Mouse (Mus musculus) intestine, postnatal 0 days (tissue): ENCODE measurements around the gene P2rx4. TPM values are rescaled to one million over a fixed set of nuclear protein-coding genes. Genes with fewer than 3 reads are reported as not detected.
"Not testable (repeated sequence)": the region's sequence is repeated elsewhere in the genome, so short reads cannot be mapped to it uniquely, and the experiment has no call there.

ENCODE experiments used
- ATAC-seq: fragments of 200-750 bp; cut with Nextera tagmentation; 2 replicates; pipeline ENCODE4 v1.8.0; 2017; ENCODE audit warnings: mild to moderate bottlenecking, moderate TSS enrichment, moderate library complexity
- H3K27ac ChIP-seq: fragments of 300-500 bp; sonication (generic); 2 replicates; pipeline ENCODE4 v1.5.1; 2014; ENCODE audit warnings: mild to moderate bottlenecking, low read depth, low read length, moderate library complexity
- H3K27me3 ChIP-seq: fragments of 300-500 bp; sonication (generic); replicated peaks from 2 replicates; pipeline ENCODE4 v1.6.1; 2014; ENCODE audit warnings: low read length, mixed read lengths; ENCODE audit not compliant: control insufficient read depth, insufficient read depth
- H3K36me3 ChIP-seq: fragments of 300-500 bp; sonication (generic); 2 replicates; pipeline ENCODE4 v1.6.1; 2014; ENCODE audit warnings: mild to moderate bottlenecking, moderate library complexity; ENCODE audit not compliant: control insufficient read depth, insufficient read depth
- H3K4me1 ChIP-seq: fragments of 300-500 bp; sonication (generic); replicated peaks from 2 replicates; pipeline ENCODE4 v1.6.1; 2014; ENCODE audit warnings: antibody characterized with exemption, low read length, mixed read lengths; ENCODE audit not compliant: control insufficient read depth, insufficient read depth
- H3K4me2 ChIP-seq: fragments of 300-500 bp; sonication (generic); replicated peaks from 2 replicates; pipeline ENCODE4 v1.6.1; 2014; ENCODE audit warnings: low read depth, mild to moderate bottlenecking, moderate library complexity
- H3K4me3 ChIP-seq: fragments of 300-500 bp; sonication (generic); 2 replicates; pipeline ENCODE4 v1.5.1; 2014; ENCODE audit warnings: low read depth, low read length
- H3K9ac ChIP-seq: fragments of 300-500 bp; sonication (generic); 2 replicates; pipeline ENCODE4 v1.6.1; 2014; ENCODE audit warnings: mild to moderate bottlenecking, low read depth, low read length
- H3K9me3 ChIP-seq: fragments of 300-500 bp; sonication (generic); 2 replicates; pipeline ENCODE4 v1.6.1; 2016; ENCODE audit warnings: mixed run types; ENCODE audit not compliant: control insufficient read depth
- CTCF ChIP-seq: sonication (generic); IDR thresholded peaks from 2 replicates; pipeline ENCODE4 v1.5.1; 2016; ENCODE audit warnings: low read depth, mild to moderate bottlenecking, control low read depth, antibody characterized with exemption, moderate library complexity
- WGBS: fragments of 180-500 bp; shearing (Covaris S2); extraction: QIAGEN DNeasy Blood & Tissue Kit; methylation state at CpG from one replicate; pipeline ENCODE4 v1.1.7; 2014; 5-methylcytosine and 5-hydroxymethylcytosine counted together
- polyA plus RNA-seq: library from polyadenylated mRNA; unstranded; fragments of >200 nt; fragmentation: Nextera tagmentation; extraction: Ambion mirVana; gene quantifications from 2 replicates; pipeline ENCODE4 v1.2.1, GENCODE M21; 2015

The P2rx4 gene
- polyA plus RNA-seq = 90.3 and 104 TPM in 2 replicates

- Histone ChIP-seq H3K4me2 (peak within 1 kb of the TSS; percentile 83), H3K27me3 (no peaks in the 10 kb centered on the region), H3K4me3 (peak within 1 kb of the TSS; percentile 52), H3K9me3 (no peaks in the 10 kb centered on the region), H3K9ac (peak within 1 kb of the TSS; percentile 66), H3K4me1 (peaks cover 4% of the 10 kb centered on the region; the same call in 1 of the 2 replicates), H3K27ac (peak within 1 kb of the TSS; percentile 83), H3K36me3 (no peaks in the 10 kb centered on the region)
- ATAC-seq = peak; percentile 83
- peak; percentile 48 for TF ChIP-seq CTCF
- WGBS = 1% methylated on average over 66 of the region's 66 CpGs
Observed at GRCm38 (mm10) chr5:122707276-122708181, at the start of gene P2rx4. P2rx4 (plus strand) TSS chr5:122707544.

GRCm38 (mm10) chr5:122662501-122662900 lies 44.8 kb upstream of the P2rx4 start:
- Histone ChIP-seq H3K27ac (no peak overlapping the region), H3K9ac (no peak overlapping the region), H3K9me3 (no peaks in the 10 kb centered on the region), H3K27me3 (no peaks in the 10 kb centered on the region), H3K4me2 (no peak overlapping the region), H3K4me3 (no peak overlapping the region), H3K4me1 (no peaks in the 10 kb centered on the region), H3K36me3 (no peaks in the 10 kb centered on the region; the same call in 1 of the 2 replicates)
- 66% methylated on average over 6 of the region's 6 CpGs for WGBS
- no peak for TF ChIP-seq CTCF
- peak; percentile 82 for ATAC-seq

DNA sequence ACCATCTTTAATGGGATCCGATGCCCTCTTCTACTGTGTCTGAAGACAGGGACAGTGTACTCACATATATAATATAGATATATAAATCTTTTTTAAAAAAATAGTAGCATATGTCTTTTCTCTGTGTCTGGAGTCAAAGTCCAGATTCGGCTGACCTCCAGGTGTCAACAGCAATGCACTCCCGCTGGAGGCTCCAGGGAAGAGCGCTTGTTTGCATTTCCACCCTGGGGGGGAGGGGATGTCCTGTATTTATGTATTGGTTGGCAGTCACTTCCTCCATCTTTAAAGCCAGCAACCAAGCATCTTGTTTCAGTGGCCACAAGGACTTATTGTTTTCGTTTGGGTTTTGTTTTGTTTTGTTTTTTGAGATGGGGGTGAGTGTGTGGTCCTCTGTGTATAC lies 42.3 kb upstream of the P2rx4 start:
- no peak for ATAC-seq
- no peaks in the 10 kb centered on the region for H3K27me3 ChIP-seq
- H3K9me3 ChIP-seq = no peaks in the 10 kb centered on the region
- H3K27ac ChIP-seq = no peak overlapping the region
- H3K36me3 ChIP-seq = no peaks in the 10 kb centered on the region; the same call in 1 of the 2 replicates
- H3K4me3 ChIP-seq = no peak overlapping the region
- WGBS = 49% methylated on average over 5 of the region's 5 CpGs
- H3K9ac ChIP-seq = no peak overlapping the region
- H3K4me1 ChIP-seq = no peaks in the 10 kb centered on the region
- H3K4me2 ChIP-seq = no peak overlapping the region
- TF ChIP-seq CTCF = no peak

DNA sequence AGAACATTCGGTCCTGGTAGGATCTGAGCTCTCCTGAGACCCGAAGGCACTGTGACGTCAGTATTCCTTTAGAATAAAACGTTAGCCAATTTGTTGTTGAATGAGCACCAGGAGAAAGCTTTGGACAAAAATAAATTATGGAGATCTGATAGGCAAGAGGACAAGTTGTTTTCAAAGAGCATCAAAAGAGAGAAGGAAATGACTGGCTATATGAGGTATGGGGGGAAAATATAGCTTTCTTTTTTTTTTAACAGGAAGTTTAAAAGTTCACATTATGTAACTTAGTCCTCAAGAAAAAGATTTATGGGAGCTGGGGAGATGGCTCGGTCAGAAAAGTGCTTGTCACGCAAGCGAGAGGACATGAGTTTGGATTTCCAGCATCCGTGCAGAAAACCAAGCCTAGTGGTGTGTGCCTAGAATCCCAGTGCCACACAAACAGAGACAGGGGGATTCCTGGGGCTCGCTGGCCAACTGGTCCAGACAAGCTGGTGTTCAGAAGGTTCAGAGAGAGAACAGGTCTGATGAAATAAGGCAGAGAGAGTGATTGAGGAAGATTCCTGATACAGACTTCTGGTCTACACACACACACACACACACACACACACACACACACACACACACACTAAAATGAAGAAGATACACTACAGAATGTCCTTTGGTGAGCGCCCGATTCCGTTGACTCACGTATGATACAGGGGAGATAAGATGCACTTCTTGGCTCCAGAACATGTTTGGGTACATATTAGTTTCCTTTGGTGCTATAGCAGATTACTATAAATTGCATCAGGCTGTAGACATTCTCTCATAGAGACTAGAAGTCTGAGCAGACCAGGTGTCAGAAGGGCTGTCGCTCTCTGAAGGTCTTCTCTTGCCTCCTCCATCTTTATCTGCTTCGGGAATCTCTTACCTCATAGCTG lies 38.1 kb upstream of the P2rx4 start:
- no peak overlapping the region for H3K27ac ChIP-seq

DNA sequence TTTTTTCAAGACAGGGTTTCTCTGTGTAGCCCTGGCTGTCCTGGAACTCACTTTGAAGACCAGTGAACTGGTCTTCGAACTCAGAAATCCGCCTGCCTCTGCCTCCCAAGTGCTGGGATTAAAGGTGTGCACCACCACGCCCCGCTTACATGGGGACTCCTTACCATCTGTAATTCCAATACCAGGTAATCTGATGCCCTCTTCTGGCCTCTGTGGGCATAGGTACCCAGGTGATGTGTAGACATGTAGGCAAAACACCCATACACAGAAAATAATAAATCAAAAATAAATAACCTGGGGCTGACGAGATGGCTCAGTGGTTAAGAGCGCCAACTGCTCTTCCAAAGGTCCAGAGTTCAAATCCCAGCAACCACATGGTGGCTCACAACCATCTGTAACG lies 35.7 kb upstream of the P2rx4 start:
- 83% methylated on average over 7 of the region's 7 CpGs for WGBS
- not testable (repeated sequence) for H3K27ac ChIP-seq

More for the DNA sequence above, 38.1 kb upstream of the P2rx4 start:
- Histone ChIP-seq H3K27me3 (no peaks in the 10 kb centered on the region), H3K36me3 (no peaks in the 10 kb centered on the region; the same call in 1 of the 2 replicates), H3K4me3 (no peak overlapping the region), H3K4me1 (no peaks in the 10 kb centered on the region), H3K4me2 (no peak overlapping the region), H3K9me3 (no peaks in the 10 kb centered on the region), H3K9ac (no peak overlapping the region)
- WGBS = 69% methylated on average over 15 of the region's 15 CpGs
- no peak for ATAC-seq
- no peak for TF ChIP-seq CTCF

GRCm38 (mm10) chr5:122672298-122672697 lies 35.0 kb upstream of the P2rx4 start:
- Histone ChIP-seq H3K27ac (no peak overlapping the region), H3K4me1 (no peaks in the 10 kb centered on the region), H3K4me2 (no peak overlapping the region), H3K9ac (no peak overlapping the region), H3K36me3 (no peaks in the 10 kb centered on the region), H3K4me3 (no peak overlapping the region), H3K27me3 (no peaks in the 10 kb centered on the region), H3K9me3 (no peaks in the 10 kb centered on the region)
- no peak for TF ChIP-seq CTCF
- WGBS = 86% methylated on average over 5 of the region's 5 CpGs
- no peak for ATAC-seq

More for the DNA sequence above, 35.7 kb upstream of the P2rx4 start:
- not testable (repeated sequence) for H3K9me3 ChIP-seq, H3K36me3 ChIP-seq, H3K4me3 ChIP-seq, H3K9ac ChIP-seq, H3K27me3 ChIP-seq, H3K4me2 ChIP-seq, ATAC-seq, H3K4me1 ChIP-seq
- TF ChIP-seq CTCF = peak; percentile 42
